Mouse (Mus musculus) mature B cell (primary cell): ENCODE results near the gene Tnrc6b.

ENCODE experiments used
- in situ Hi-C: fragments of 300-500 bp; cut with MboI; formaldehyde crosslinking; loops from 2 replicates; pipeline ENCODE4 v1.14.3; 2019

The Tnrc6b gene

DNA sequence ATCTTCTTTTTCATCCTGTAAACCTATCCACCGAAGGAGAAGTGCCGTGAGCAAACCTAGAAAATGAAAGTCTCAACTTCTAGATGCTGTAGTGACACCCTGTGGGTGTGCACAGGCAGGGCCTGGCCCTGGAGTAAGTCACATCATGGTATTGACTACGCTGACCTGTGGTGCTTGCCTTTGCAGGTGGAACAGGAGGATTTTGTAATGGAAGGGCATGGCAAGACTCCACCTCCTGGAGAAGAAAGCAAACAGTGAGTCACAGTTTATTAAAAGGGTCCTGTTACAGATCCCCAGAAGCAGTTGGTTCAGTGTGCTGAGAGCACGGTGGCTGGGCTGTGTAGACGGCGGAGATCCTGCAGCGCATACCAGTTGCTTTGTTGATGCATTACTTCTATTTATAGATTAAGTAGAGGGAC, 73.4 kb downstream of the Tnrc6b start:
- in situ Hi-C loops: no loop called here

DNA sequence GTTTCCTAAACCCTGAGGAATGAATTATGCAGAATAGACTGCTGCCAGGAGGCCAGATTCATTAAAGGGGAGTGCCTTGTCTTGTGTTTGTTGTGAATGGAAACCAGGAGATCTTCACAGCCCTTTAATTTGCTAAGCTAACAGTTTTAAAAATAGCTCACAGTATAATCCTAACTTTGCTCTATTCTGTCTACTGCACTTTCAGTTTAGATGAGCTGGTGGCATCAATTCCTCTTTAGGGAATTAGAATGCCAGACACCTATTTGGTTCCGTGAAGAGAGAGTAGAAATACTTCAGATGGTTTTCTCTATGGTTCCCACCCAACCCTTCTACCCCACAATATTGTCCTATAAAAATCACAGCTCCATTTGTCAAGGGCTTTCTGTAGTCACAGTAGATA, 74.6 kb downstream of the Tnrc6b start:
- in situ Hi-C loops: no loop called here

DNA sequence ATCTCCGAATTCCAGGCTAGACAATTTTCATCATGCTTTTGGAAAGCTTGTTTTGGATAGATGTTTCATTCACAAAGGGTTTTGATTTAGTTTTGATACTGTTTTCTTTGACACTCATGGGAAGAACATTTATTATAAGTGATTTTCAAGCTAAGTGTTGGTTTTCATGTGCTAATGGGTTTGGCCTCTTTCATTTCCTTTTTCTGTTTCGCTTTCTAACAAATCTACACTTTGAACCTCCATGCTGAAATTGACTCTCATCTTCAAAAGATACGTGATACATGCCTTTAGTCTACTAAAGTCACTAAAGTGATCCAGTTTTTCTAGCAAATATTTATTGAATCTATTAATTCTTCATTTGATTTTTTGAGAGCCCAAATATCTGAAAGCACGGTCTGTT, 76.6 kb downstream of the Tnrc6b start:
- in situ Hi-C loops: no loop called here

DNA sequence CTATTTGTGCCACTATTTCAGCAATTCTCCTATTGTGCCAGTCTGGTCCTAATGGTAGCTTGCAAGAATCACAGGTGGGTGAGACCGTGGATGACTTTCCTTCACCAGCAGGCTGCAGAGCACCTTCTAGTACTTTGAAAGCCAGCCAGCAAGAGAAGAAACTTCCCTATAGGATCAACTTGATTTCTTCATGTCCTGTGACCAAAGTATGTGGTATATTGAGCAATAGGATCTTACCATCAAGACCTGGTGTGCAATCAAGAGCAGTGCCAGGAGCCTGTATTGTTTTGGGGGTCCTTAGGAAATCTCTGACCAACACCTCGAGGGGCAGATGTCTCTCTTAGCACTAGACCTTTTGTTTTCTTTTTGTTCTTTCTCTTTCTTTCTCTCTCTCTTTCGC, 81.4 kb downstream of the Tnrc6b start:
- in situ Hi-C loops: no loop called here

DNA sequence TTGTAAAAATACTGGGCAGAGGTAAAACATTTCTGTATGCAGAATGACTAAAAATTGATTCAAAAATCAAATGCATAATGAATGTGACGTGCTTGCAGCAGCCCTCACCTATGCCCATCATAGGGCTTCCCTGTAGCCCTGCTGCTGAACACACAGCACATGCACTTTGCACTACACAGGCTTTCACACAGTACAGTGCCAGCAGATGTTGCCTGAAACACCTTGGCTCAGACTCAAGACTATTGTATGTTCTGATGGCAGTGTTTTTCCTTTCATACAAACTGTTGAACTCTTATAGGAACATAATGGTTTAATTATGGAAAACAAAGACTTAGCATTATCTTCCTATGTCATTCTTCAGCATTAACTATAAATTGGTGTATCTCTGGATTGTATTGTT, 84.0 kb downstream of the Tnrc6b start:
- in situ Hi-C loops: no loop called here

DNA sequence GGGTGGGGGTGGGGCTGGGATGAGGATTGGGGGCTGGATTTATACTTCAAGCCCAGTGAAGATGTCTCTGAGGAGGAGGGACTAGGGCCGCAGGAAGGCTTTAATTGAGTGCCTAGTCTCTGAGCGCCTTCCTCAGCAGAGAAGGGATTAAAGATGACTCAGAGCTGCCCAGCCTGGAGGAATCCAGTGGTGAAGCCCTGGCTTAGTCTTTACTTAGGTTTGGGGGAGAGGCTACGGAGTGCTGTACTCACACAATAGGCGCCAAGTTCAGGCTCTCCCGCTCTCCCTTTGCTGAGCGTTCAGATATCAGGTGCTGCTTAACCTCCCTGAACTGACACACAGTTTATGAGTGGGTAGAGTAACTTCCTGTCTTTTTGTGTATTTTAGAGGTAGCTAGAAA, 86.6 kb downstream of the Tnrc6b start:
- in situ Hi-C loops: no loop called here

DNA sequence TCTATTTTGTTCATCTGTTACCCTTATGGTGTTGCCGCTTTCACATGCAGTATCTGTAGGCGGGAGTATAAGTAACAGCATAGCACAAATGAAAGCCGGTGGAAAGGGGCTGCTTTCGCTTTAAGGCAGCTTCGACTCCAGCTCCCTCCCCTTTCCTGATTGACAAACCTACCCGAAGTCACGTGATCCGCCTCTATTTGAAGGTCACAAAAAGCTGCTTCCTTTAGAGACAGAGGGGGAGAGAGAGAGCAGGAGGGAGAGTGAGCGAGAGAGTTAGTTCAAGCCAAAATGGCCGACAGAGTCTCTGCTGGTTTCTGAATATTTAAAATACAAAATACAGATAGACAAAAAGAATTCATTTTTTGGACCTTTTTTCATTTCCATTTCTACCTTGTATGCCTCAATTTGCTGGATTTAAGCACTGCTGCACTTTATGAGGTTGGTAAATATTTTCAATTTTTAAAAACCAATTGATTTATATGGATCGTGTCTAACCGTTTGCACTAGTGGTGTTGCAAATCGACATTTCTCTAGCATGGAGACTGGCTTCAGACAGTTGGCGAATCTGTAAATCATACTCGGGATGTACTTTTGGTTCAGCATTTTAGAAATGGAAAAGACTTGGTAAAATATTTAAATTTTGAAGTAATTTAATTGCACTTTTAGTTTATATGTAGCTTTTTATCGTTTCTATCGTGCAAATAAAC, 87.4 kb downstream of the Tnrc6b start:
- in situ Hi-C loops: no loop called here

DNA sequence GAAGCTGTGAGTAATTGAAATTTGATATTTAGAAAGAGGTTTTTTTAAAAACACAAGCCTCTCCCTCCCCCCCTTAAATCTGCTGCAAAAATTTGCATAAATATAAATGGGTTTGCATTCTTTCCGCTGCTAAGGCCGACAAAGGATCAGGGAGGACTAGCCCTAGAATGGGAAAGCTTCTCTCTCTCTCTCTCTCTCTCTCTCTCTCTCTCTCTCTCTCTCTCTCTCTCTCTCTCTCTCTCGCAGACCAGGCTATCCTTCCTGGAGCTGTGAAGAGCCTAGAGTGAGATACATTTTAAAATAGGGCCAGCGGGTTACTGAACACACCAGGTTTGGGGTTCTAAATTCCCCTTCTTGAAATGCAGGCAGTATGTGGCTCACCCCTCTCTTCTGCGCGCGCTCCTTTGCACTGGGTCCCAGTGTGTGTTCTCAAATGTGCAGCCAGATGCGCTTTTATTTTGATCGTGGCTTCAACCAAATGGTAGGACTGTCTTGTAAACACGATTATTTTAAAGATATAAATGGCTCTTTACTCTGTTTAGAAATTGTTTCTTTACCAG, 88.0 kb downstream of the Tnrc6b start:
- in situ Hi-C loops: no loop called here

DNA sequence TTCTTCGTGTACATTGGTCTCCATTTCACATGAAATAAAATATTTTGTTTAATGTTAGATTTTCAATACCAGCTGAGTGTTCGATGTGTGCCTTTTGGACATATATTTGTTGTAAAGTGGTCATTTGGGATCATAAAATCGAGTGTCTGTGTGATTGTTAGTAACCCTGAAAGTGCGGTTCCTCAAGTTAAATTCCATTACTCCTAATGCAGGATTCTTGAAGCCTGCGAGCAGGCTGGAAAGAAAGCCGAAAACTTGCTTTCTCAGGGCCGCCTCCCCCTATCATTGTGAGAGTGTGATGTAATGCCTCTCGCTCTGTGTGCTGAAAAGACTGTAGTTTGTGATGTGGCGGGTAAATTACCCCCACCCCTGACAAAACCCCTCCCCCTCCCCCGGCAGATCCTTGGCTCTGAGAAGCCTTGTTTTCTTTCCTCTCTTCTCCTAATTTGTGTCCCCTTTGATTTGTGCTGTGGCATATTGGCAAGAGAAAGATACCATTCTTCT, 88.6 kb downstream of the Tnrc6b start:
- in situ Hi-C loops: no loop called here

DNA sequence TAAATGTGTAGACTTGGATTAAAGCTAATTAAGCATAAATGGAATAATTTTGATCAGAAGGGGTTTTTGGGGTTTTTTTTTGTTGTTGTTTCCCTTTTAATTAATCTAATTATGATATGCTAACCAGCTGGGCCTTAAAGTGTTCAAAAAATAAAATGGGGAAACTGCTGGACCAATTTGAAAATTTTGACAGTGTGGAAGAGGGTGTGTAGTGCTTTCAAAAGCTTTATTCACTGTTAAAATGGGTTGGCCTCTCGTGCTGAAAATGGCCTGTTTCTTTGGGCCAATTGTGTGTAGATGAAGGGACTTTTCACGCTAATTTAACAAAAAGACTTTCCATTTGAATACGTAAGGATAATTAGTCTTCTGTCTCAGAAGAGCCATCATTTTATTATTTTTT, 89.1 kb downstream of the Tnrc6b start:
- in situ Hi-C loops: no loop called here

DNA sequence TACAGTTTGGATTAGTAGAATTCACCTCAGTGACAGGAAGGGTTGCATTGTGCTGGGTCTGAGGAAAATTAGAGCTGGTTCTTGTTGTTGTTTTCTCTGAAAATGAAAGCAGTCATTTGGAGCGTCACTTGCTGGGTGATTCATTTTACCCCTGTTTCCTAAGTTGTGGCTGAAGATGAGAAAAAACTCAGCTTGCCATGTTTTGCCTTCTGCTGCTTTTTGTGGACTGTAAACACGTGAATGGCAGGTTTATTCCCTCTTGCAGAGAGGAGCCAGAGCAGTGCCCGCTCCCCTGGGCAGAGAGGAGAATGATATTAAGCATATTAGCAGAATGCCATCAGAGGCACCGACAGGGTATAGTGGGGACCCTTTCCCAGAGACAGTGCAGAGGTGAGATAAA, 89.7 kb downstream of the Tnrc6b start:
- in situ Hi-C loops: no loop called here

DNA sequence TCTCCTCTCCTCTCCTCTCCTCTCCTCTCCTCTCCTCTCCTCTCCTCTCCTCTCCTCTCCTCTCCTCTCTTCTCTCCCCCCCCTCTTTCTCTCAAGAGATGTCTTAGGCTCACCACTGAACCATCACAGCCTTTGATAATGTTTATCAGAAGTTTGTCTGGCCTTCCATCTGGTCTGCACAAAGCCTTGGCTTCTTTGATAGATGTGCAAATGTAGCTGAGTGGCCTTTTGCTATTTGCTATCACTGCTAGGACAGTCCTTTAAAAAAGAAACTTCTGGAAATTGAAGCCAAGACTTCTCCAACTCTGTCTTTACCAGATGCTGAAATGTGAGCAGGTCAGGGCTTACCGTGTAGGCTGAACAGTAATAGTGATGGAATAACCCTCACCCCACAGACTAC, 90.5 kb downstream of the Tnrc6b start:
- in situ Hi-C loops: no loop called here

DNA sequence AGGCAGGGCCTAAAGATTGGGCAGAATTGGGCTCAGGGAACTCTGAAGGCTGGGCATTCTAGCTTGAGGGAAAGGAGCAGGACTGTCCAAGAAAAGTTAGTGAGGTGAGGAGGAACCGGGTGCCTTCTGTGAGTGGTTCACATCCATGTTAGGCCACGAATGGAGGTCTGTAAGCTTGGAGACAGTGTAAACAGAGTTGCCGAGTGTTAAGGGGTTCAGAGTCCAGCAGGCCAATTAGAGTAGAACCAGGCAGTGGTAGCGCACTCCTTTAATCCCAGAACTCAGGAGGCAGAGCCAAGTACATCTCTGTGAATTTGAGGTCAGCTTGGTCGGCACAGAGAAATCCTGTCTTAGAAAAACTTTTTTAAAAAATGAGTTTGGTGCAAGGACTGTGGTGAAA, 96.0 kb downstream of the Tnrc6b start:
- in situ Hi-C loops: no loop called here

DNA sequence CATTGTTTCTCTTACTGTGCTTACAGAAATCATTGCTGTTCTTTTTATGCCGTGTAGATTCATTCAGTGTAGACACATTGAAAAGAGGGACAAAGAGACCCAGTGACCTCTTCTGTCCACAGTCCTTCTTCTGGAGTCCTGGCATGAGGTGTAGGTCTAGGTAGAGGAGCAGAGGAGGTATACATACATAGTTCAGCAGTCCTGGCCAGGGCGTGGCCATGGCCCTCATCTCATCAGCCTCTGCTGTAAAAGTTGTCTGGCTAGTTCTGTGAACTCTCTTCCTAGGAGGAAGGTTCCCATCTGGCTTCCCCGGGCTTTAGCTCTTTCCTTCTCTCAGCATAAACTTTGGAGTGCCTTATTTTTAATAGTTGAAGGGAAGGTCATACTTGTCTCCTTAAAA, 99.1 kb downstream of the Tnrc6b start:
- in situ Hi-C loops: no loop called here

DNA sequence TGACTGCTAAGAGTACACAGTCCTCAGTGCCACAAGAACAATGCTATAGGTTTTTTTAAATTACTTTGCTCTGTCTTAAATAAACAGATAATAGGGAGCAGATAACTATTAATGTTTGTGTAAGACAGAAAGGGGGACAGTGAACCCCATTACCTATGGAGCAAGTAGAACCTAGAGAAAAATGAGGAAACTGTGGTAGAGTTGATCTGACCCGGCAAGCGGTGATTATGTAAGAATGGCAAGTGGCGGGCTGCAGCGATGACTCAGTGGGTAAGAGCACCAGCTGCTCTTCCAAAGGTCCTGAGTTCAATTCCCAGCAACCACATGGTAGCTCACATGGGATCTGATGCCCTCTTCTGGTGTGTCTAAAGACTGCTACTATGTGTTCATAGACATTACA, 101.7 kb downstream of the Tnrc6b start:
- in situ Hi-C loops: no loop called here

DNA sequence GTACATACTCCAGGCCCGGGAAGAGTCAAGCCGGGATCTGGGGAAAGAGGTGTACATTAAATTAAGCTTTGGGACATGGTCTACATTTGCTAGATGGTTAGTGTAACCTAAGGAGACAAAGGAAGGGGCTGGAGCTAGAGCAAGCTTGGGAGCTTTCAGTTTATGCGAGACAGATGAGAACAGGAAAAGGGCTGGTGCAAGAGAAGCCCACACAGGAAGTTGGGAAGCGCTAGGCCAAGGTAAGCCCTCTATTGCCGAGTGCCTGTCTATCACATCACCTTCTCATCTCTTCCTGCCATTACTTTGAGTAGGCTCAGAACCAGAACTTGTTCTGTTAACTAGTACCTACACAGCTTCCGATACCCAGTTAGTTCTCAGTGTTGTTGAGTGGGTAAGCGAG, 103.7 kb downstream of the Tnrc6b start:
- in situ Hi-C loops: no loop called here

DNA sequence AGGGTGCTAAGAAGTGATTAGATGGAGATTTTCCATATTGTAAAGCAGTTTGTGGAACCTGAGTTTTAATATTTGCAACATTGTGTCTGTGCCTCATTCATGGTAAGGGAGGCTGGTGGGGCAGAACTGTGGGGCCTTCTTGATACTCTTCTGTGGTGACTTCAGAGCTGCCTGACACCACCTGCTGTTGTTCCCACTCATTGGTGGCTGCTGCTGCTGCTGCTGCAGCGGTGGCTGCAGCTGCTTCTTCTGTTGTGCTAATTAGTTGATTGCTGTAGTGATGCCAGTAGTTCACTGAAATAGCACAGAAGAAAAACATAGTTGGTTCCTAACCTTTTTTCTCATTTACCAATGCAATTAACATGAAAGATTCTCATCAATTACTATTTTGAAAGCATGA, 111.2 kb downstream of the Tnrc6b start:
- in situ Hi-C loops: no loop called here

DNA sequence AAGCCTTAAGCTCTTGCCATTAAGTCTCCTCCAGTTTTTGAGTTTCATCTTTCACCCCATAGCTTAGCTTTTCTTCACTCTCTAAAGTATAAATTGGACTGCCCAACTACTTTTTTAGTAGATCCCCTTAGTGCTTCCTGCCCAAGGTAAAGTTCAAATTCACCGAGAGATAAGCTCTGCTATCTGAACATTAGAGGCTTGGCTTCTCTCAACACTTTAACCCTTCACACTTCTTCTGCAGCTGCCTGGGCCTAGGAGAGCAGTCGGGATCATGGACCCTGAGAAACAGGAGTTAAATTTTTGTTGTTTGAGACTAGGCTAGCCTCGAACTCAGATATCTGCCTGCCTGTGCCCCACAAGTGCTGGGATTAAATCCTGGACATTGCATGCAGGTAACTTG, 120.1 kb downstream of the Tnrc6b start:
- in situ Hi-C loops: no loop called here

DNA sequence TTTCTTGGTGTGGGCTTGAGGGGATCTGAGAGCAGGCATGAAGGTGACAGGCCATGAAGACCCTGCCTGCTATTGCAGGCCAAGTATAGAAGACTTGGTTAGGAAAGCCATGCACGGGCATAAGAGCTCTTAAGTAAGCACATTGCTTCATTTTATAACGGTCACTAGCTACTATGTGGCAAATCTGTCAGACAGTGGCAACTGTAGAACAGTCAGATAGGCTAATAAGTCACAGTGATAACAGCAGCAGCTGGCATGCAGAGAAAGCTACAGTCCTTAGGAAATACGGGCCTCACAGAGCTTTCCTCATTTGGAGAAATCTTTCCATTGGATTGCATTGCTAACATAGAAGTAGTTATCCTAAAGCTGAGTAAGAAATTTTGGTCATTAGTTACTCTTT, 121.7 kb downstream of the Tnrc6b start:
- in situ Hi-C loops: no loop called here

DNA sequence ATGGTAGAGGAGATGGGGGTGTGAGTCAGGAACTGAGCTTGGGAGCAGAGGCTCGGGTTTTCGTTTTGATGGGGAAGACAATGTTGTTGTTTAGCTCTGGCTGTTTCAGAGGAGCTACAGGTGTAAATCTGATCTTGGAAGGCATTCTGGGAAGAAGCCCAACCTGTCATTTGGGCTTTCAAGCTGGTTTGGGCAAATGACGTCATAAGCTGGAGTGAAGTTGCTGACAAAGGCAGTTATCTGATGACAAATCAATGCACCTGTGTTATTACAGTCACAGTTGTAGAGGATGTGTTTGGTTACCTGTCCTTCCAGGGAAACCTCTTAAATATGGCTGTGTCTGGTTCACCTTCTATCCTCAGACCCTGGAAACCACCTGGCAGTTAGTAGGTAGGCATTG, 125.1 kb downstream of the Tnrc6b start:
- in situ Hi-C loops: no loop called here

DNA sequence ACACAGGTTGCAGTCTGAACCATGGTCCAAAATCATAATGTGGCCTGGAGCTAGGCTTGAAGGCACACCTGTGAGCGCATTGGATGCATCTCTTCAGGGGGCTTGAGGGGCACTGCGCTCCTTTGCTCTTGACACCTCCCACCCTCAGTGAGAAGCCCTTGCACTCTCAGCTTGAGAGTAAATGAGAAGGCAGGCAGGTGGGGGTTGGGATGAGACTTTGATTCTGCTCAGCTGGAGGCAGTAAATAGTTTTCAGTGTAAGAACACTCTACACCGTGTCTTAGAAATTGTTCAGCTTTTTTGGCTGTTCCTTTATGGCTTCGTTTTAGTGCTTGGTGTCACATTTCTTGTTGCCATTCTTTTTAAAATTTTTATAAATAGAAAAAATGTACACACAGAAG, 127.7 kb downstream of the Tnrc6b start:
- in situ Hi-C loops: no loop called here

DNA sequence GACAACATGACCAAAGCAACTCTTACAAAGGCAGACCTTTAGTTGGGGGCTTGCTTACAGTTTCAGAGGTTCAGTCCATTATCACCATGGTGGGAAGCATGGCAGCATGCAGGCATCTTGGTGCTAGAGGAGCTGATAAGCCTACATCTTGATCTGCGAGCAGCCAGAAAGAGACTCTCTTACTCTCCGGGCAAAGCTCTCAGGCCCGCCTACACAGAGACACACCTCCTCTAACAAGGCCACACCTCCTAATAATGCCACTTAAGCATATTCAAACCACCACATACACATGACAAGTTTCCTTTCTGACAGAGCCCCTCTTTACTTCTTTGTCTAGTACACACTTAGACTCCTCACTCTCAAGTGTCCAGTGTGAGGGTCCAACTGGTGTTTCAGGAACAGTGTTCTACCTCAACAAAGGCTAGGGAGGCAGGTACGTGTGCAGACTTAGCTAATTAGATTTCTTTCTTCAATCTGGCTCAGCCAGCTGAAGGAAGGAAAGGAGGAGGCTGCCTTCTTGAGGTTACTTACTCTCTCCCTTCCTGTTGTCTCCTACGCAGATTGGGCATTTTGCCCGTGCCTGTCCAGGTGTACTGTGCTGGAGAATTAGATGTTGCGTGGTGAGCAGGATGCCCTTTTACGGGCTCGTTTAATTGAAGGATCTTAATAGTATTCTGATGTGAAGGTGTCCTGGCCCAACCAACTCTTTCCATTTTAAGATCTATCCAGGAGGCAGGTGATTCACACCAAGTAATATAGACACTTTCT, 128.7 kb downstream of the Tnrc6b start:
- in situ Hi-C loops: no loop called here

DNA sequence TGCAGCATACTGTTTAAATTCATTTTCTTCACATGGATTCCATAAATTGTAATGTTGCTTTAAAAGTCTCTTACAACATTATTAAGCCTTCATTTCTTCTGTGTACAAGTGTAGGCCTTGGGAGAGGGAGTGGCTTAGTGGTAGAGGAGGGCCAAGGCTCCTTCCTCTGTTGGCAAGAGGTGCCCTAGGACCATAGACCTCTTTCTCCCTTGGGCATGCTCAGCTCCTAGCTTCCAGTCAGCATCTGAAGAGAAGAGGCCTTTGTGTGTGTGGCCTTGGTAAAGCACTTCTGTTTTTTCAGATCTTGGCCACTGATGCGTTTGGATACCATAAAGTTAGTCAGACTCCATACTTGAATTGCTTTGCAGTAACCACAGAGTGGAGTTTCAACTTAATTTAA, 133.1 kb downstream of the Tnrc6b start:
- in situ Hi-C loops: no loop called here
